Mouse (Mus musculus): ENCODE results near the gene Tesc.

The Tesc gene

DNA sequence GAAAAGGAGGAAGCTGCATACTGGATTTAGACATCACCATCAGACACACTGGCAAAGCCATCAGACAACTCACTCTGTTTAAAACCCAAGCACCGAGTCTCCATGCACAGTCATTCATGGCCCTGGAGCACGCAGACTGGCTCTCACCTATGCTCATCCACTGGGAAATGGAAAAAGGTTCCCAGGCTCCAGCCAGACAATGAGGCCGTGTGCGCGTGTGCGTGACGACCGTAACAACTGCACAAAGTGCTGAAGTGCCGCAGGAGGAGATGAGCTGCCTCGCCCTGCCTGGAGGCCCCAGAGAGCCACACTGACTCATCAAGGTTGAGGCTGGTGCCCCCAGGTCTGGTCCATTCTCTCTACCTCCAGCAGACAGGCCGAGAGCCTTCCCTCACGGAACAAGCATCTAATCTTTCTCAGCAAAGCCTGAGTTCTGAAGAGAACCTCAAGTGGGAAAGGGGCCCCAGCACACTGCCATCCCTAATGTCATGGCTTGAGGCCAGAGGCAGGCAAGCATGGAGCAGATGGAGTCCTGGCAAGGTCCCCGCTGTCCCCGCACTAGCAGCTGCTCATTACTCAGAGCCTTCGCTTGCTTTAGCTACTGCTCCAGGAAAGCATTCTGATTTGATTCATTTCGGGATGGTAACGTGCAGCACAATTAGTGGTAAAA, 80.7 kb downstream of the Tesc start:
- no peak for DNase-seq (ENCODE audit: low read depth, low spot score)

DNA sequence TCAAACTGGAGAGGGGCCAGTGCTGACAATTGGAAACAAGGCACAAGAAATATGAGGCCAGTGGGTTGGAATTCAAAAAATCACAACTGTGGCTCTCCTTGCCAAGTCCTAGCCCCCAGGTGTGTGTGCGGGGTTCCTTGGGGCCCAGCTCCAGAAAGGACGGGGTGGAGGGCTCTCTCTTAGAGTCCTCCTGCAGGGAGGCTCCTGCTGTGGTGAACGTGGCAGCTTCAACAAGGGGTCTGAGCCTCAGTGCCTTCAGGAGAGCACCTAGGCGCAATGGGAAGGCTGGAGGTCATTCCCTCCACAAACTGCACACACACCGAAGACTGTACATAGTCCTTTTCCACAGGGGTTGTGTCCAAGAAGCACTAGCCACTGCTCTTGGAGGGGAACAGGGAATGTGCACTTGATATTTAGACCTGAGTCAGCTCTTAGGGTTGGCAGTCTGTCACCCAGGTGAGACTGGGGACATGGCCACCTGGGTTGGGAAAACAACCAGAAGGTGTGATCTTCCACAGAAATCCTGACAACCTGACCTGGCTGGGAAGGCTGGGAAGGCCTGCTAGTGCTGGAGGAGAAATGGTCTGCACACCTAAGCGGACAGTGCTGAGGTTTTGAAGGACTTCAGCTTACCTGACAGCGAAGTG, 81.4 kb downstream of the Tesc start:
- no peak for DNase-seq (ENCODE audit: low read depth, low spot score)
